Mouse (Mus musculus): ENCODE measurements around the gene Serpind1. TPM values are rescaled to one million over a fixed set of nuclear protein-coding genes. Genes with fewer than 3 reads are reported as not detected.

Serpind1 gene
- polyA plus RNA-seq, 1 experiment from 2014 or later = 0.30 TPM

- DNase-seq (ENCODE audit: low spot score) = no peak
These were observed 15.6 kb downstream of the Serpind1 start for GRCm38 (mm10) chr16:17346766-17347165.

DNA sequence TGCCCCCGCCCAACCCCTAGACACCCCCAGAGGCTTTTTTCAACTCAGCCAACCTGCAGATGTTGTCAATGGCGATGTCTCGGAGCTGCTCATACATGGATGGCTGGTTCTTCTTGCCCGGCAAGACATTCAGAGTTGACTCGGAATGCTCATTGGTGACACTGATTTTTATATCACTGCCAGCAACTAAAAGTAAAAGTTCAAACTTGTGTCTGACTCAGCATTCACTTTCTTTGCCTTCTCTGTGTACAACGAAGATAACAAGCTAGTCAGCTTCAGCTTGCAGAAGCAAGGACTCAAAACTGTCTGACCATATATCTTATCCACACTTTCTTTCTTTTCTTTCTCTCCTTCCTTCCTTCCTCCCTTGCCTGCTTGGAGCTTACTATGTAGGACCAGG, 24.9 kb downstream of the Serpind1 start:
- DNase-seq (ENCODE audit: low spot score) = no peak

- DNase-seq (ENCODE audit: low spot score) = no peak
These were observed 27.6 kb downstream of the Serpind1 start for GRCm38 (mm10) chr16:17358787-17359186.

DNA sequence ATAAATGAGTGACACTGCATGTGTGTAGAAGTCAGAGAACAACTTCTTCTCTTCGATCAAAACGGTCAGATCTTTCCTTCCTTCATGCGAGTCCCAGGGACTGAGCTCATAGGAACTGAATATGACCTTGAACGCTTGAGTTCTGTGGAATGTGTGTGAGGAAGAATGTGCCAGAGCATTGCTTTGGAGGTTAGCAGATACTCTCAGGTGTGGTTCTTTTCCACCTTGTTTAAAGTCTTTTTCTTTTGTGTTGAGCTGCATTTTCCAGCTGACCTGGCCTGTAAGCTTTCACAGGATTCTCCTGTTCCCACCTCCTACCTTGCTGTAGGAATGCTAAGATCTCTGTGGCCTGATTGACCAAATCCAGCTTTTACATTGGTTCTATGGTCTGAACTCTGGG, 51.1 kb downstream of the Serpind1 start:
- no peak for DNase-seq (ENCODE audit: low spot score)

GRCm38 (mm10) chr16:17383594-17384326, 52.6 kb downstream of the Serpind1 start:
- DNase-seq (ENCODE audit: low spot score) = no peak

- no peak for DNase-seq (ENCODE audit: low spot score)
These were observed 61.6 kb downstream of the Serpind1 start for GRCm38 (mm10) chr16:17392784-17393183.

Other genes with a start within 250 kb of the Serpind1 start
- 148 and 150 TPM in 2 replicates for gene Ppil2, start 220.1 kb upstream of the Serpind1 start, polyA plus RNA-seq (2015; fragmentation: Nextera tagmentation; extraction: Ambion mirVana)
- gene 2610318N02Rik, start 206.2 kb upstream of the Serpind1 start, polyA plus RNA-seq (2015; fragmentation: Nextera tagmentation; extraction: Ambion mirVana) = 56.5 and 61.3 TPM in 2 replicates
- 74.2 and 113 TPM in 2 replicates for gene Sdf2l1, start 199.0 kb upstream of the Serpind1 start, polyA plus RNA-seq (2015; fragmentation: Nextera tagmentation; extraction: Ambion mirVana)
- gene Ydjc, start 186.8 kb upstream of the Serpind1 start, polyA plus RNA-seq (2015; fragmentation: Nextera tagmentation; extraction: Ambion mirVana) = 17.2 and 18.7 TPM in 2 replicates
- gene Ccdc116, start 184.1 kb upstream of the Serpind1 start, polyA plus RNA-seq (2015; fragmentation: Nextera tagmentation; extraction: Ambion mirVana) = 0.73 and 1.3 TPM in 2 replicates
- gene Ube2l3, start 128.7 kb upstream of the Serpind1 start, polyA plus RNA-seq (2015; fragmentation: Nextera tagmentation; extraction: Ambion mirVana) = 420 and 454 TPM in 2 replicates
- 0.30 and 0.48 TPM in 2 replicates for gene Rimbp3, start 122.8 kb upstream of the Serpind1 start, polyA plus RNA-seq (2015; fragmentation: Nextera tagmentation; extraction: Ambion mirVana)
- gene Hic2, start 97.8 kb upstream of the Serpind1 start, polyA plus RNA-seq (2015; fragmentation: Nextera tagmentation; extraction: Ambion mirVana) = 1.5 and 2.2 TPM in 2 replicates
- gene Tmem191c, start 55.3 kb upstream of the Serpind1 start, polyA plus RNA-seq (2015; fragmentation: Nextera tagmentation; extraction: Ambion mirVana) = 33.3 and 50.5 TPM in 2 replicates
- gene Snap29, start 74.6 kb downstream of the Serpind1 start, polyA plus RNA-seq (2015; fragmentation: Nextera tagmentation; extraction: Ambion mirVana) = 14.1 and 14.8 TPM in 2 replicates
- 29.0 and 31.3 TPM in 2 replicates for gene Pi4ka, start 74.9 kb downstream of the Serpind1 start, polyA plus RNA-seq (2015; fragmentation: Nextera tagmentation; extraction: Ambion mirVana)
- 59.8 and 68.0 TPM in 2 replicates for gene Crkl, start 120.6 kb downstream of the Serpind1 start, polyA plus RNA-seq (2015; fragmentation: Nextera tagmentation; extraction: Ambion mirVana)
- 0.40 and 0.42 TPM in 2 replicates for gene Aifm3, start 158.2 kb downstream of the Serpind1 start, polyA plus RNA-seq (2015; fragmentation: Nextera tagmentation; extraction: Ambion mirVana)
- 30.9 and 36.4 TPM in 2 replicates for gene Lztr1, start 177.3 kb downstream of the Serpind1 start, polyA plus RNA-seq (2015; fragmentation: Nextera tagmentation; extraction: Ambion mirVana)
- 79.7 and 81.0 TPM in 2 replicates for gene Thap7, start 199.8 kb downstream of the Serpind1 start, polyA plus RNA-seq (2015; fragmentation: Nextera tagmentation; extraction: Ambion mirVana)
- gene Lrrc74b, start 229.9 kb downstream of the Serpind1 start, polyA plus RNA-seq (2015; fragmentation: Nextera tagmentation; extraction: Ambion mirVana) = 0.20 and 0.36 TPM in 2 replicates
- 1.4 and 2.0 TPM in 2 replicates for gene P2rx6, start 230.5 kb downstream of the Serpind1 start, polyA plus RNA-seq (2015; fragmentation: Nextera tagmentation; extraction: Ambion mirVana)

Data from thymus, postnatal 0 days (tissue).